Mouse (Mus musculus): ENCODE measurements around the gene Smpd2. TPM values are rescaled to one million over a fixed set of nuclear protein-coding genes. Genes with fewer than 3 reads are reported as not detected.

Smpd2 gene
- polyA plus RNA-seq, 1 experiment from 2014 or later, result 50.7 TPM

Other genes with a start within 250 kb of the Smpd2 start
- 18.5 and 18.9 TPM in 2 replicates for gene Fig4, start 187.1 kb downstream of the Smpd2 start, polyA plus RNA-seq (2014; fragmentation: Nextera tagmentation; extraction: Ambion mirVana)
- gene Ak9, start 186.4 kb downstream of the Smpd2 start, polyA plus RNA-seq (2014; fragmentation: Nextera tagmentation; extraction: Ambion mirVana), result 0.05 TPM in 1 of 2 replicates, not detected in the other
- 18.6 and 21.0 TPM in 2 replicates for gene Zbtb24, start 40.0 kb downstream of the Smpd2 start, polyA plus RNA-seq (2014; fragmentation: Nextera tagmentation; extraction: Ambion mirVana)
- gene Mical1, start 14.1 kb downstream of the Smpd2 start, polyA plus RNA-seq (2014; fragmentation: Nextera tagmentation; extraction: Ambion mirVana), result 41.5 and 50.9 TPM in 2 replicates
- gene Ppil6, start 70 bp upstream of the Smpd2 start, polyA plus RNA-seq (2014; fragmentation: Nextera tagmentation; extraction: Ambion mirVana), result 0.65 and 0.98 TPM in 2 replicates
- 125 and 138 TPM in 2 replicates for gene Cd164, start 29.0 kb upstream of the Smpd2 start, polyA plus RNA-seq (2014; fragmentation: Nextera tagmentation; extraction: Ambion mirVana)
- gene Ccdc162, start 226.3 kb upstream of the Smpd2 start, polyA plus RNA-seq (2014; fragmentation: Nextera tagmentation; extraction: Ambion mirVana), result 0.15 and 0.80 TPM in 2 replicates